Mouse (Mus musculus): ENCODE measurements around the gene Olfr1344.

The Olfr1344 gene

GRCm38 (mm10) chr7:6438388-6438787, at the start of gene Olfr1344:
TSS of gene Olfr1344 (plus strand) at chr7:6438688.
- DNase-seq (ENCODE audit: low spot score): no peak

- no peak for DNase-seq (ENCODE audit: low spot score)
Observed at GRCm38 (mm10) chr7:6388971-6389370, 49.5 kb upstream of the Olfr1344 start.

GRCm38 (mm10) chr7:6389449-6389848, 49.0 kb upstream of the Olfr1344 start:
- DNase-seq (ENCODE audit: low spot score): no peak

- DNase-seq (ENCODE audit: low spot score): peak; percentile 9
Observed at GRCm38 (mm10) chr7:6397996-6398975, 40.2 kb upstream of the Olfr1344 start, which contains the start of gene Smim17. TSS of gene Smim17 (plus strand) at chr7:6398715.

- peak; percentile 85 for DNase-seq (ENCODE audit: low spot score)
Observed at GRCm38 (mm10) chr7:6410043-6410442, 28.4 kb upstream of the Olfr1344 start, which contains the start of gene Gm20715. TSS of gene Gm20715 (plus strand) at chr7:6410277.

- no peak for DNase-seq (ENCODE audit: low spot score)
Observed at GRCm38 (mm10) chr7:6414626-6415441, 23.7 kb upstream of the Olfr1344 start.

GRCm38 (mm10) chr7:6415442-6415787, 23.1 kb upstream of the Olfr1344 start:
- DNase-seq (ENCODE audit: low spot score): no peak

GRCm38 (mm10) chr7:6419894-6420293, 18.6 kb upstream of the Olfr1344 start:
- DNase-seq (ENCODE audit: low spot score): no peak

GRCm38 (mm10) chr7:6429381-6429780, 9.1 kb upstream of the Olfr1344 start:
- no peak for DNase-seq (ENCODE audit: low spot score)

GRCm38 (mm10) chr7:6430342-6430741, 8.1 kb upstream of the Olfr1344 start:
- no peak for DNase-seq (ENCODE audit: low spot score)

- no peak for DNase-seq (ENCODE audit: low spot score)
Observed at GRCm38 (mm10) chr7:6441173-6441572, 2.7 kb downstream of the Olfr1344 start.

- DNase-seq (ENCODE audit: low spot score): no peak
Observed at GRCm38 (mm10) chr7:6447771-6448170, 9.3 kb downstream of the Olfr1344 start.

- DNase-seq (ENCODE audit: low spot score): no peak
Observed at GRCm38 (mm10) chr7:6455868-6456267, 17.4 kb downstream of the Olfr1344 start, which contains the start of gene Olfr1336. TSS of gene Olfr1336 (plus strand) at chr7:6456168.

GRCm38 (mm10) chr7:6456399-6456798, 17.9 kb downstream of the Olfr1344 start:
- no peak for DNase-seq (ENCODE audit: low spot score)

GRCm38 (mm10) chr7:6466951-6467350, 28.5 kb downstream of the Olfr1344 start, which contains the start of gene Olfr1346:
TSS of gene Olfr1346 (plus strand) at chr7:6467101.
- DNase-seq (ENCODE audit: low spot score): no peak

GRCm38 (mm10) chr7:6477633-6478032, 39.1 kb downstream of the Olfr1344 start:
- DNase-seq (ENCODE audit: low spot score): peak; percentile 6

- DNase-seq (ENCODE audit: low spot score): no peak
Observed at GRCm38 (mm10) chr7:6486841-6487240, 48.4 kb downstream of the Olfr1344 start, which contains the start of gene Olfr5. TSS of gene Olfr5 (minus strand) at chr7:6486941.
